Mouse (Mus musculus) lung, postnatal 10 days (tissue): ENCODE measurements at regions not wholly inside any gene's neighbourhood (a gene's known extent, or its start where the extent isn't known, plus 50 kb on each side); places are given as distances from the start of the nearest gene placed in this dataset.

Experiments
- DNase-seq: peaks from one replicate; pipeline ENCODE4 v3.0.0; 2021

GRCm38 (mm10) chr11:28655169-28655846 is 71.2 kb upstream of the Ccdc85a start:
- DNase-seq: no peak

- no peak for DNase-seq
These were observed 65.3 kb upstream of the Ccdc85a start for GRCm38 (mm10) chr11:28649446-28649845.

GRCm38 (mm10) chr11:28648916-28649315 is 64.8 kb upstream of the Ccdc85a start:
- DNase-seq: no peak

- no peak for DNase-seq
These were observed 55.0 kb upstream of the Ccdc85a start for GRCm38 (mm10) chr11:28639081-28639480.

GRCm38 (mm10) chr11:28636752-28637151 is 52.6 kb upstream of the Ccdc85a start:
- no peak for DNase-seq
